Mouse (Mus musculus): Measurements from ENCODE around the gene Ddah2. TPM values are rescaled to one million over a fixed set of nuclear protein-coding genes. Genes with fewer than 3 reads are reported as not detected.

The Ddah2 gene
- 10 to 100 TPM in 1 of 2 experiments, 1 to 10 TPM in 1; 9.1 to 17.0 TPM for total RNA-seq (2021)
- long read RNA-seq, experiment 1, transcript Ddah2-201 (7 exons, 1,342 nt): major isoform, 8 of 12 reads
- long read RNA-seq, experiment 1, partial matches to known transcripts: 2 of 12 reads
- long read RNA-seq, experiment 1, other reads (novel, unspliced or antisense): 2 of 12 reads
- long read RNA-seq, experiment 2, transcript Ddah2-201 (7 exons, 1,342 nt): major isoform, 25 of 38 reads
- long read RNA-seq, experiment 2, partial matches to known transcripts: 8 of 38 reads
- long read RNA-seq, experiment 2, other reads (novel, unspliced or antisense): 4 of 38 reads

DNA sequence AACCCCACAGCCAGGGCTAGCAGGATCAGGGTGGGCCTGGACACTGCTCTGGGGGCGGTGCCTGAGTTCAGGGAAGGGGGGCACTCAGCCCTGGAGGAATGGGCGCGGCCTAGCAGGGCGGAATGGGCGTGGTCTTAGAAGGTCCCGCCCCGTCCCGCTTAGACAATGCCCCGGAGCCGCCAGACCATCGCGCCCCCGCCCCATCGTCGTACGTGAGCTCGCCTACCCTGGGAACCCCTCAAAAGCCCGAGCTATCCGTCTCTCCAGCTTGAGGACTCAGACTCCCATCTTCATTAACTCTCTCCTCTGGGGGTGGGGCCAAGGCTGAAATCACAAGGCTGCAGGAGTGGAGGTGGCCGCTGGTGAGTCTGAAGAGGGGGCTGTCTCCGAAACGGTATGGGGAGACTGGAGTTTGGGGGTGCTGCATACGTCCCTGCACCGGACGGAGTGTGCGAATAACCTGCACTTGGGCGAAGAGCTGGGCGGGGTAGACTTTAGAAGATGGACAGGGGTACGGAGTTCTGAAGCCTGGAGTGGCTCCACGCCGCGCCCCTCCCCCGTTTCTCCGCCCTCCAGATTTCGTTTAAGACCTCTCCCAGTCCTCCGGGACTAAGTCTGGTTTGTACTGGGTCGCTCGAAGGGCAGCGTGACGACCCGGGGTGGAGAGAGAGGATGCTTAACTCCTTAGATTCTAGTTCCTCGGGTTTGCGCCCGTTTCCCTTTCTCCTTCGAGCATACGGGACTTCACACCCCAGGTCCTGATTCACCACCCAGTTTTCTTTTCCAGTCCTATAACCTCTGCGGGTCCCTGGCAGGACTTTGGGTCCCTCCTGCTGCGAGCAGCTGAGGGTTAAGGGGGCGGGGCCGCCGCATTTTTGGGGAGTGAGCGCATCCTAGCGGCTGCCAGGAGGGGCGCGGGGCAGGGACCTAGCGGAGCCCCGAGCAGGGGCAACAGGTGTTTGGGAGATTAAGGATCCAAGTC is at the start of gene Ddah2:
Ddah2 (plus strand) TSS at position 125 of the 982 bp plus-strand sequence.
- peak; percentile 80 to 84 for DNase-seq (ENCODE audit: low spot score in 2 of 2)

- DNase-seq (ENCODE audit: low spot score in 2 of 2): no peak
These were observed 49.2 kb upstream of the Ddah2 start for GRCm38 (mm10) chr17:35009586-35009985.

GRCm38 (mm10) chr17:35011440-35011839 is 47.4 kb upstream of the Ddah2 start:
- no peak for DNase-seq (ENCODE audit: low spot score in 2 of 2)

GRCm38 (mm10) chr17:35012430-35012829 is 46.4 kb upstream of the Ddah2 start:
- DNase-seq (ENCODE audit: low spot score in 2 of 2): no peak

DNA sequence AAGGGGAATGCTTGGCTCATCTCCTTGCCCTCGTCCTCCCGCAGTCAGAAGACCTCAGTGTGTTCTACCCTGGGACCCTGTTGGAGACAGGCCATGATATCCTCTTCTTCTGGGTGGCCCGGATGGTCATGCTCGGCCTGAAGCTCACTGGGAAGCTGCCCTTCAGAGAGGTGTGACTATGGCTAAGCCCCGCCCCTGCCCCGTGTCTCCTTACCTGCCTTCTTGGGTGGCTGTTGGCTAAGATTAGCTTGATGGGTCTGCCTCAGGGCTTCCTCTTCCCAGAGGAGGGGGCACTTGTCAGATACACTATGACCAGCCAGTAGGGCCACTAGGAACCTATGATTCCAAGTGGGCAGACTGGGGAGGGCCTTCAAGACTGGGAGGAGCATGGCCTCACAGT is 45.6 kb upstream of the Ddah2 start:
- DNase-seq (ENCODE audit: low spot score in 2 of 2): no peak

DNA sequence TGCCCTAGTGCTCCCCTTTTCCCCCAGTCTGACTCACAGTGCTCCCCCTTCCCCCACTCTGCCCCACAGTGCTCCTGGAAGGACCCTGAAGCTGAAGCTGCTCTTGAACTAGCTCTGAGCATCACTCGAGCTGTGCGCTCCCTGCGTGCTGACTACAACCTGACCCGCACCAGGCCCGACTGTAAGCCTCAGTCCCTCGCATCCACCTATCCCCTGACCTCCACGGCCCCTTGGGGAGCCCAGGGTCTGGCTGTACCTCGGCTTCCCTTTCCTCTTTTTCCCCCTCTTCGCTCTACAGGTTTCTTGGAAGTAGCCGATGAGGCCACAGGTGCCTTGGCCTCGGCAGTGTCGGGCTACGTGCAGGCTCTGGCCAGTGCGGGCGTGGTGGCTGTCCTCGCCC is 43.5 kb upstream of the Ddah2 start:
- DNase-seq (ENCODE audit: low spot score in 2 of 2): no peak

GRCm38 (mm10) chr17:35016376-35016775 is 42.5 kb upstream of the Ddah2 start, which contains the start of gene Vwa7:
Gene Vwa7 (plus strand): TSS chr17:35016579.
- peak; percentile 40 to 48 for DNase-seq (ENCODE audit: low spot score in 2 of 2)

DNA sequence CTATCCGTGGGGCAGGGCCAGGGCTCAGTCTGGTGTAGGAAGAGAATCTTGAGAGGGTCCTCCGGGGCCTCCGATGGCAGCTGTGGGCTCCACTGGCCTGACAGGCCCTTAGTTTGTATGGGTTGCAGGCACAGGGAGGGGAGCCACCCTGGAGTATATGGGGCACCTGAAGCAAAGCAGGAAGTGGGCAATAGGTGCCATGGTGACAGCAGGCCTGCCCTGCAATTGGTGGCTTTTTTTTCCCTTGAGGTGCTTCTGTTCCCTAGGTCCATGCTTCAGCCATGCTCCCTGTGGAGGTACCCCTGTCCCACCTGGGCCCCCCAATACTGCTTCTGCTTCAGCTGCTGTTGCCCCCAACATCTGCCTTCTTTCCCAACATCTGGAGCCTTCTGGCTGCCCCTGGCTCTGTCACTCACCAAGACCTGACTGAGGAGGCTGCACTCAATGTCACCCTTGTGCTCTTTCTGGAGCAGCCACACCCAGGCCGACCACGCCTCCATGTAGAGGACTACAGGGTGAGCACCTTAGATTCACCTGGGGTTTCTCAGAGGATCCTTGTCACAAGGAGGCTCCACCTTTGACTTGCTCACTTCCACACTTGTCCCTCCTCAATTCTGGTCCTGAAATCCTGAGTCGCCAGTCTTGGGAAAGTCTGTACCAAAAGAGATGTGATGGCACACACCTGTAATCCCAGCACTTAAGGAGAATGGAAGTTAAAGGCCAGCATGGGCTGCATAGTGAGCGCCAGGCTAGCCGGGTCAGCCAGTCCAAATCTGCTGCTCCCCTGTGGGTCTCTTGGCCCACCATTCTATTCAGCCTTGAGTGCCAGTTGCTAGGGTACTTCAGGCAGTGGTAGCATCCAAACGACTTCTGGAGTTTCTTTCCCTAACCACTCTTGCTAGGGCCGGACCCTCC is 41.8 kb upstream of the Ddah2 start:
- DNase-seq (ENCODE audit: low spot score in 2 of 2): no peak

DNA sequence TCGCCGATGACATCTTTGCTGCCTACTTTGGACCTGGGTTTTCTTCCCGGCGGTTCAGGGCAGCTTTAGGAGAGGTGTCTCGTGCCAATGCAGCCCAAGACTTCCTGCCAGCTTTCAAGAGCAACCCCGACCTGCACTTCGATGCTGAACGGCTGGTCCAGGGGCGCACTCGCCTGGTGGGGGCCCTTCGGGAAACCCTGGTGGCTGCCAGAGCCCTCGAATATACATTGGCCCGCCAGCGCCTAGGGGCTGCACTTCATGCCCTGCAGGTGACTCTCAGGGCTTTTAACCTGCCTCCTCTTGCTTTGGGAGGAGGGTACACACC is 41.2 kb upstream of the Ddah2 start:
- DNase-seq (ENCODE audit: low spot score in 2 of 2): no peak

GRCm38 (mm10) chr17:35018171-35018570 is 40.7 kb upstream of the Ddah2 start:
- no peak for DNase-seq (ENCODE audit: low spot score in 2 of 2)

- DNase-seq (ENCODE audit: low spot score in 2 of 2): no peak
These were observed 38.9 kb upstream of the Ddah2 start for GRCm38 (mm10) chr17:35019894-35020293.

DNA sequence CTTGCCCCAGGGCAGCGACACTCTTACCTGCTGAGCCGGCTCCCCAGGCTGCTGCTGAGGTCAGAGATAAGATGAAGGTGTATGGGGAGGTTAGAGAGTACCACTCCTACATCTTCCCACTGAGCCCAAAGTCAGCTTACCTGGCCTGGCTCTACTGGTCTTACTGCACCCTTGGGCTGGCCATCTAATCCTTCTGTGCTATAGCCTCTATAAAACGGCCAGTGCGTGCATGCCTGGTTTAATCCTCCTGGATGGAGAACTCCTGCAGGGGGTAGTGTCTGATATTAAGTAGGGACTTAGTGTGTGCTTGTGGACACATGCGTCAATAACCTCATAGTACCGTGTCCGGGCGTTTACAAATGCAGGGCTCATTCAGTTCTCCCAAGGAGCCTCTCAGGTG is 38.3 kb upstream of the Ddah2 start:
- DNase-seq (ENCODE audit: low spot score in 2 of 2): no peak

DNA sequence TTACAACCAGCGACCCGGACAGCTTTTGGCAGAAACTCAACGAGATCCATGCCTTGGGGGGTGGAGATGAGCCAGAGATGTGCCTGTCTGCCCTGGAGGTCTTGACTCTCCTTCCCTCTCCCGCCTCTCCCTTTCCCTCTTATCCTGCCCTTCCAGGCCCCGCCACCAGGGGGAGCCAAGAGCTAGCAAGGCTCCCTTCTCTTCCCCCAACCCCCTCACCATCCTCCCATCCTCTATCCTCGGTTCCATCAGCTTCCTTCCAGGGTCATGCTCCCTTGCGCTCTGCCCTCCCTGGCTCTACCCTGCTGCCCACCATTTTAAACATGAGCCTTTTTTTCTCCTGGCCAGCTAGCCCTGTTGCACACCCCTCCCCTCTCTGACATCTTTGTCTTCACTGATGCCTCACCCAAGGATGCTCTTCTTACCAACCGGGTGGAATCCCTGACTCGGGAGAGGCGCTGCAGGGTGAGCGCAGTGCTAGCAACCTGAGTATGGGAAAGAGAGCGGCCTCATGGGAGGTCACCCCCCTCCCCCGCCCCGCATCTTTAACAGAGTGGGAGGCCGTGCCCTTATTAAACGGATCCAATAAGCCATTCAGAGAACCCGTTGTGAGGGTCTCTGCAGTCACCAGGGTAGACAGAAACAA is 37.5 kb upstream of the Ddah2 start:
- DNase-seq (ENCODE audit: low spot score in 2 of 2): peak; percentile 90 to 93

DNA sequence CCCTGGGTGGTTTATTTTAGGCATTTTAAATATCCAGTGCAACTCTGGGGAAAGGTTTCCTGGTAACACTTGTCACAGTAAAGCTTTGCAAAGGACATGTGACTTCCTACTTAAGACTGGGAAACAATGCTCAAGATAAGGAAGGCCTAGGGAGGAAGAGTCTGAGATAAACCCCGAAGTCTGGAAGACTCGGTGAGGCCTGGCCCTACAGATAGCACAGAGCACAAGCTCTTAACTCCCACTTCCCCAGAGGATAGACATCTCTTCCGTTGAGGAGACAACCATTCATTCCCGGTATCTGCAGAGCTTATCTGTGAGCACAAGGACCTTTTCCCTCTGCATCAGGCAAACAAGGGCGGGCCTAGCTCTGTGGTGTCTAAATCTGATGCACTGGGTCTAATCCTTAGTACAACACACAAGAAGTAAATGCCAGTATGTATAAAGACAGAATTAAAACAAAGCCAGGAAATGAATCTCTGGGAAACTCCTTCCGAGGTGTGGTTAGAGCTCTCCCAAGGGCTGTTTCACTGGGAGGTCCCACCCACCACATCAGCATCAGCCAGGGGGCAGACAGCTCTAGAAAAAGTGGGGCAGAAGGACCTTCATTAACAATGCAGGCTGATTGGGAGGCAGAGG is 36.9 kb upstream of the Ddah2 start:
- no peak for DNase-seq (ENCODE audit: low spot score in 2 of 2)

DNA sequence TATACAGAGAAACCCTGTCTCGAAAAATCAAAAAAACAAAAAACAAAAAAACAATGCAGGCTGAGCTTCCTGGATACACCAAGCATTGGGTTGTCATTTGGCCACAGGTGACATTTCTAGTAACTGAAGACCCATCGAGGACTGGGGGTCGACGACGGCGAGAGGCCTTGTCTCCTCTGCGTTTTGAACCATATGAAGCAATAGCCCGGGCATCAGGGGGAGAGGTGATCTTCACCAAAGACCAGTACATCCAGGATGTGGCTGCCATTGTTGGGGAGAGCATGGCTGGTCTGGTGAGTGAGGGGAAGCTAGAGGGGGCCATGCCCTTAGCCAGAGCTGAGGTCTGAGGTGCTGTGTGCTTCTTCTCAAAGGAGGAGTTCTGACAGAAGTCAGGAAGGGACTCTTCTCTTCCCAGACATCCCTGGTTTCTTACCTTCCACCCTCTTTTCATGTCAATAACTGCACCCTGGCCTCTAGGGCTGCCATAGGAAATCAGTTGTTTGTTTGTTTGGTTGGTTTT is 36.2 kb upstream of the Ddah2 start:
- DNase-seq (ENCODE audit: low spot score in 2 of 2): no peak

GRCm38 (mm10) chr17:35023221-35023620 is 35.6 kb upstream of the Ddah2 start:
- no peak for DNase-seq (ENCODE audit: low spot score in 2 of 2)

DNA sequence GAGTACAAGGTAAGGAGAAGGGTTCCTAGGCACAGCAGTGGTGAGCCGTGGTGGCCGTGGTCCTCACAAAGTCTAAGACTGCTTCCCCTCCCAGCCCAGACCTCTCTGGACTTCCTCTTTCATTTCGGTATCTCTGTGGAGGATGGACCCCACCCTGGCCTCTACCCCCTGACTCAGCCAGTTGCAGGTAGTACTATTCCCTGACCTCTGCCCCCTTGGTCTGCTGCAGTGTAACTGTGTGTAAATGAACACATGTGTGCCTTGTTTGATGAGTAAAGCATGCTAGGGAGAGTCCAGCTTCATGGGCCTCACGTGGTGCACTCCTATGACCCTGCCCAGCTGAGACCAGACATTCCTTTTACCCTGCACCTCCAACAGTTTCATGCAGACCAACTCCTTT is 35.1 kb upstream of the Ddah2 start:
- no peak for DNase-seq (ENCODE audit: low spot score in 2 of 2)

- DNase-seq (ENCODE audit: low spot score in 2 of 2): no peak
These were observed 34.6 kb upstream of the Ddah2 start for GRCm38 (mm10) chr17:35024261-35024660.

DNA sequence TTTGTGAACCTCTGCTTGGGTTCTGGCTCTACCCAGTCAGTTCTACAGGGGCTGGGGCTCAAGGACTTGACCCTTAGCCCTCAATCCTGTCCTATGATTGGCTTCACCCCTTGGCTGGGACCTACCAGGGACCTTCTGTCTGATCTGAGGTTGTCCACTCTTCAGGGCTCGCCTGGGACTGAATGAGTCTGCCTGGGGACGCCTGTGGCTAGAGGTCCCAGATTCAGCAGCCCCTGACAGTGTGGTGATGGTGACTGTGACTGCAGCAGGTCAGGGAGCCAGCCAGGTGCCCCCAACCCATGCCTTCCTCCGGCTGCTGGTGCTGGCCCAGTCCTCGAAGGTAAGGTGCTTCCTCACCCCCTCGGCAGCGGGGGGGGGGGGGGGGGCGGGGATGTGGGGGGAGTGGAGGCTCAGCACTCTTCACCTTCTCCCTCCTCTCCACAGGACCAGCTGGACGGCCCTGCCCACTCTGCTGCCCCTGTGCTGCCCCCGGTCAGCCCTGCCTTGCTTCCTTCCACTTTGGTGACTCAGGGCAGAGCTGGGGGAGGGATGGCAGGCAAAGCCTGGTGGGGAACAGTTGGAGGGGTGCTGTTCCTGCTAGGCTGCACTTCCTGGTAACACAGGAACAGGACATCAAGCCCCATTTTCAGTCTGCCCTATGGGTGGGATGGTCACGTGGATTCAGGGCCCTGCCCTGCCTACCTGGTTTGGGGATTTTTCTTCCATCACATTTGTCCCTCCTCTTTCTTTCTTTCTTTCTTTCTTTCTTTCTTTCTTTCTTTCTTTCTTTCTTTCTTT is 33.9 kb upstream of the Ddah2 start:
- DNase-seq (ENCODE audit: low spot score in 2 of 2): no peak

All from adrenal gland, adult 18-20 months (tissue).